Mouse (Mus musculus): ENCODE measurements around the gene Meis1. TPM values are rescaled to one million over a fixed set of nuclear protein-coding genes. Genes with fewer than 3 reads are reported as not detected.

The Meis1 gene
- total and polyA plus RNA-seq, 3 experiments, result 8.2 to 16.5 TPM; not detected in 1

DNA sequence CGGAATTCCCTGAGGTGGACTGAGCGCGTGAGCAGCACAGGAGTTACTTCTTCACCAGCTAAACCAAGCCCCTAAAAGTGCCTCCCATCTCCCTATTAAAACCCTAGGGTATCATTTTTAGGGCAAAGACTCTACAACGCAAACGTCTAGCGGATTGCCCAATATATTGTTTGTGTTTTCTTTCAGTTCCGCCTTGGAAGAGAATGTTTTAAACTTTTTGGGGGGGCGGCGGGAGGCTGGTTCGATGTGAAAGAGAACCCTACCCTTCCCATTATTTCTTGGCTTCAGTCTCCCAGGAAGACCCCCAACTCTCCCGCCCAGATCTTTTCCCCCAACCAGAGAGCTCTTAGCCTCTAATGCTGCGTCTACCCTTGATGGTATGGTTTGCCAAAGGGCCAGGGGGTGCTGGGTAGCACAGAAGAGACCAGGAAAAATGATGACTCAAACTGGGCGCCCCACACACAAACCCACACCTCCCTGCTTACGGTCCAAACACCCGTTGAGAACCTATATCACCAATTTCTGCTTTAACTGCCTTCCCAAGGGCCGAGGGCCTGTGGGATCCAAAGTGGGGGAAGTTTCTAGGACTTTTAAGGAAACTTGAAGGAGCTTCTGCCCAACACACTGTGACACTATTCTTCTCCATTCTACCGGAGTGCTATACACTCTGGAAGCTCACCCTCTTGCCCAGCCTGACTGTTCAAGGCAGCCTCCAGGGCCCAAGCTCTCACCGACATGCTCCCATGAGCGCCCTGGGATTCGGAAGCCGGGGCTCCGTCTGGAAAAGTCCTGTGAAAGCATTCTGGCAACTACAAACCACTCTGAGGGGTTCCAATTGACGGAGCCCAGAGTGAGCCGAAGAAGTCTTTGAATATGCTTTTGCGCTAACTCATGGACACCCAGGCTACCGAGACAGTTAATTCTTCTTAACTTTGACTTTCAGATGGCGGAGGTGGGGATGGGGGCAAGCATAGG, 142.6 kb downstream of the Meis1 start:
- Histone ChIP-seq H3K36me3 (ENCODE audit: control insufficient read depth in 1 of 2, insufficient read depth in 2 of 2, low read length in 2 of 2) (peaks cover 0 to 6% of the 10 kb centered on the region in 2 experiments; a peak in 2 of 4 replicates), H3K27ac (ENCODE audit: control insufficient read depth, low read depth, low read length) (no peak overlapping the region), H3K9ac (ENCODE audit: control insufficient read depth, low read depth, low read length, poor library complexity, severe bottlenecking) (no peak overlapping the region), H3K4me3 (ENCODE audit: control insufficient read depth in 1 of 2, insufficient read depth in 1 of 2, low read depth in 2 of 2, low read length in 2 of 2) (no peak overlapping the region), H3K4me1 (ENCODE audit: control insufficient read depth in 1 of 2, insufficient read depth in 2 of 2, low read length in 2 of 2) (peaks cover 2% of the 10 kb centered on the region in 2 experiments; a peak in 1 of 4 replicates), H3K9me3 (replicated peaks; ENCODE audit: insufficient read depth, low read length) (no peaks in the 10 kb centered on the region), H3K79me2 (ENCODE audit: control insufficient read depth, insufficient read depth, low read length, poor library complexity) (no peaks in the 10 kb centered on the region; the same call in 1 of the 2 replicates), H3K27me3 (ENCODE audit: control insufficient read depth in 1 of 2, insufficient read depth in 2 of 2, low read length in 2 of 2) (peaks cover 2 to 4% of the 10 kb centered on the region in 2 experiments; a peak in 2 of 4 replicates)
- no peak for DNase-seq (ENCODE audit: low read depth, low spot score)
- TF ChIP-seq ZC3H11A (IDR thresholded peaks at IDR 0.05; ENCODE audit: low read depth, low read length) (no peak), TCF12 (IDR thresholded peaks at IDR 0.05; ENCODE audit: low read depth, low read length) (no peak), ZNF384 (IDR thresholded peaks at IDR 0.05; ENCODE audit: low read depth, low read length) (no peak), KAT2A (conservative IDR thresholded peaks at IDR 0.05; ENCODE audit: low read depth, low read length) (no peak), MAZ (IDR thresholded peaks at IDR 0.05; ENCODE audit: low read depth, low read length) (no peak), ZKSCAN1 (IDR thresholded peaks at IDR 0.05; ENCODE audit: low read depth, low read length) (no peak), TAL1 (IDR thresholded peaks at IDR 0.05; ENCODE audit: low read length) (no peak), NRF1 (IDR thresholded peaks at IDR 0.05; ENCODE audit: insufficient read depth, low read depth, low read length, poor library complexity, severe bottlenecking) (no peak), JUND (IDR thresholded peaks at IDR 0.05; ENCODE audit: low read depth, low read length) (no peak), RAD21 (IDR thresholded peaks at IDR 0.05; ENCODE audit: low read depth, low read length) (no peak)

DNA sequence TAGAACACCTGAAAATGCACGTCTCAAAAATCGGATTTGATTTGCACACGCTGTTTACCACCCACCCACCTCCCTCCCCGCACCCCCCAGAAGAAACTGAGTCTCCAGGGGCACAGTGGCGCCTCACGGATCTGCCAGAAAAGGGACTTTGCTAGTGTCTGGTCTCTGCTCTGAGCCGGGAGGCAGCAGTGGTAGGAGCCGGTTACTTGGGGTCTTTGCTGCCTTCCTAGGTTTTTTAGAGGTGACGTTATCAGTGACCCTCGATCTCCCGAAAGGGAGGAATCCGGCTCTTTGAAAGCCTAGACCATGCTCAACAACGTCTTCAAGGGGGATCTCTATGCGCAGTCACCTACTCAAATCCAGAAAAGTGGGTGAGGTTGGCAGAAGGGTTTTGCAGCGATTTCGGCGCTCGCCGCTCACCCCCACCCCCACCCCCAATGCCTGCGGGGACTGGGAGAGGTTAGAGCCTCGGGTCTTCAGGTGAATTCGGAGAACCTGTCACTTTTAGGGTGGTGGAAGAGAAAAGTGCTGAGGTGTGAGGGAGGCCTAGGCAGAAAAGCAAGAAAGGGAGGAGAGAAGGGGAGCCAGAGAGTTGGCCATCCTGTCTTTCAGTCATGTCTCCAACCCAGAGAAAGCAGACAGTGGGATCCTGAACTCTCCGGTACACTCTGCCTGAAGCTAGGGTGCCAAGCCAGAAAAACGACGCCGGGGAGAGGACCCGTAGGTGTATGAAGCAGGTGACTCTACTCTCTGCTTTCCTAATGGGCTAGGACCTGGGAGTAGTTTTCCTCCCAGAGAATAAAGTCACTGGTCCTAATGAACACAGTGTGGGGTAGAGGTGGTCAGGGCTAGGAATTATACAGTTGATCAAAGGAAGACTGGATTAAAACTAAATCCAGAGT, 143.5 kb downstream of the Meis1 start:
- TF ChIP-seq KAT2A (conservative IDR thresholded peaks at IDR 0.05; ENCODE audit: low read depth, low read length) (no peak), MEF2A (IDR thresholded peaks at IDR 0.05; ENCODE audit: extremely low read depth, insufficient replicate concordance, low read depth, low read length, poor library complexity, severe bottlenecking) (no peak), MAX (IDR thresholded peaks at IDR 0.05; ENCODE audit: low read length) (no peak), CHD1 (IDR thresholded peaks at IDR 0.05; ENCODE audit: low read depth, low read length) (no peak), BHLHE40 (IDR thresholded peaks at IDR 0.05; ENCODE audit: borderline replicate concordance, low read depth, low read length) (no peak), UBTF (IDR thresholded peaks at IDR 0.05; ENCODE audit: borderline replicate concordance, insufficient read depth, low read depth, low read length) (no peak), TCF12 (IDR thresholded peaks at IDR 0.05; ENCODE audit: low read depth, low read length) (no peak), ZNF384 (IDR thresholded peaks at IDR 0.05; ENCODE audit: low read depth, low read length) (no peak), USF2 (IDR thresholded peaks at IDR 0.05; ENCODE audit: borderline replicate concordance in 1 of 2, insufficient read depth in 1 of 2, low read depth in 1 of 2, low read length in 2 of 2) (no peak), GABPA (IDR thresholded peaks at IDR 0.05; ENCODE audit: low read depth, low read length) (no peak), NRF1 (IDR thresholded peaks at IDR 0.05; ENCODE audit: insufficient read depth, low read depth, low read length, poor library complexity, severe bottlenecking) (no peak), RCOR1 (IDR thresholded peaks at IDR 0.05; ENCODE audit: low read depth, low read length) (no peak), MAZ (IDR thresholded peaks at IDR 0.05; ENCODE audit: low read depth, low read length) (no peak), MXI1 (IDR thresholded peaks at IDR 0.05; ENCODE audit: low read depth, low read length) (no peak), ETS1 (IDR thresholded peaks at IDR 0.05; ENCODE audit: low read depth, low read length) (no peak)
- peaks cover 0 to 6% of the 10 kb centered on the region in 2 experiments; a peak in 2 of 4 replicates for H3K36me3 ChIP-seq (ENCODE audit: control insufficient read depth in 1 of 2, insufficient read depth in 2 of 2, low read length in 2 of 2)
- H3K79me2 ChIP-seq (ENCODE audit: control insufficient read depth, insufficient read depth, low read length, poor library complexity), result no peaks in the 10 kb centered on the region; the same call in 1 of the 2 replicates
- peaks cover 2% of the 10 kb centered on the region in 2 experiments; a peak in 1 of 4 replicates for H3K4me1 ChIP-seq (ENCODE audit: control insufficient read depth in 1 of 2, insufficient read depth in 2 of 2, low read length in 2 of 2)
- no peak for DNase-seq (ENCODE audit: low read depth, low spot score)
- H3K4me3 ChIP-seq (ENCODE audit: control insufficient read depth in 1 of 2, insufficient read depth in 1 of 2, low read depth in 2 of 2, low read length in 2 of 2), result no peak overlapping the region
- H3K9ac ChIP-seq (ENCODE audit: control insufficient read depth, low read depth, low read length, poor library complexity, severe bottlenecking), result no peak overlapping the region
- no peak overlapping the region for H3K27ac ChIP-seq (ENCODE audit: control insufficient read depth, low read depth, low read length)
- no peaks in the 10 kb centered on the region for H3K9me3 ChIP-seq (replicated peaks; ENCODE audit: insufficient read depth, low read length)
- peaks cover 3 to 4% of the 10 kb centered on the region in 2 experiments; a peak in 2 of 4 replicates for H3K27me3 ChIP-seq (ENCODE audit: control insufficient read depth in 1 of 2, insufficient read depth in 2 of 2, low read length in 2 of 2)
